Mouse (Mus musculus): Measurements from ENCODE around the gene Gpr156. TPM values are rescaled to one million over a fixed set of nuclear protein-coding genes. Genes with fewer than 3 reads are reported as not detected.
A peak's percentile ranks its signal among the peaks of the same experiment; 100 is the strongest.

Gpr156 gene
- under 1 TPM; 0.57 to 0.77 (median 0.58) TPM for total RNA-seq (2022)

DNA sequence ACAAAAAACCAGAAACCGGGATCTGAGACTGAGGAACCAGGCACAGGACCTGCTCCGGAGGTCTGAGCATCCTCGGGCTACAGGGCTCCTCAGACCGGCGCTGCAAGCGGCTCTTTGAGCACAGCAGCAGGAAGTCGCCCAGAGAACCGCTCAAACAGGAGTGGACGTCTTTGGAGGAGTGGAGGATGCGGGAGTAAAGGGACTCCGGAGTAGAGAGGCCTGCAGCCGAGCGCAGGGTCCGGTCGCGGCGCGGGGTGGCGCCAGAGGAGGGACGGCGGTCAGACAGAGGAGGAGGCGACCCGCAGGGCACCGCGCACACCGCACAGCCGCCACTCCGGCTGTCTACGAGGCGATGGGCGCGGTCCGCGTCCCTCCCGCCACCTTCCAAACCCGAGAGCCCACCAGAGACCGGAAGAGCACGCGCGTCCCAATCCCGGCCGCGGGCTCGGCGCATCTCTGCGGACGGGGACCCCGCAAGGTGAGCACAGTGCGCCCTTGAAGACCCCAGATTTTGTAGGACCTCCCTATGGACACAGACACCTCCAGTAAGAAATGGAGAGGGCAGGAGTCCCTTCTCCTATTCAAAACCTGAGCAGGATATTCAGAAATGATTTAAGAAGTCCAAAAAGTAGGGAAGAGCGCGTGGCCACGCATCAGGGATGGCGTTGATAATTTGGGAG, at the start of gene Gpr156:
TSS of gene Gpr156 (plus strand) at position 359 of the 680 bp plus-strand sequence.
- peak in 1 of 2 experiments; percentile 14 for DNase-seq (ENCODE audit: low spot score in 2 of 2)

DNA sequence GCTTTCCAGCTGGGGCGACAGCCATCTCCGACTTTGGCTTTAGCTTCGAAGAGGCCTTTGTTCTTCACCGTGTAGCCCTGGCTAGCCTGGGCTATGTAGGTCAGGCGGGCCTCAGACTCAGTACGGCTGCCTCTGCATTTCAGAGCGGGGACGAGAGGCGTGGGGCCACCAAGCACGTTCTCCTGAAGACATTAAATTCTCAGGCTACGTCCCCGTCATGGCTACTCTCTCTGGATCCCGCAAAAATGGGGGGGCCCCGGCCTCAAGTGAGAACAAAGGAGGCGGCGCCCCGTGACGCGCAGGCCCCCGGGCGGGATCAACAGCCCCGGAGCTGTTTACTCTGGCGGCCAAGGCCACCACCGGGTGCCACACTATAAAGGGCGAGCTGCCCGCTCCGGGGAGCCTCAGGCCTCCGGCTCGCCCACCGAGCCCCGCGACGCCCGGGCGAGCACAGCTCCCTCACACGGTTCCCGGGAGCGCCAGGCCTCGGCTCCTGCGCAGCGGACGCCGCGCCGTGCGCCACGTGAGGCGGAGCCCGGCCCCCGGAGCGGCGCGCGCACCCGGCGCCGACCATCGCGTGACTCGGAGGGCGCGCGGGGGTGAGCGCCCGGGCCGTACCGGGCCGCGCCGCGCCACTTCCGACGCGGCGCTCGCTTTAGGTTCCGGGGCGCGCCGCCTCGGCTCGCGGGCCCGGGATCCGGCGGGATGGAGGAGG, 48.3 kb upstream of the Gpr156 start, which contains the start of gene Lrrc58:
TSS of gene Lrrc58 (plus strand) at position 599 of the 715 bp plus-strand sequence.
- DNase-seq (ENCODE audit: low spot score in 2 of 2): peak; percentile 80 to 83

DNA sequence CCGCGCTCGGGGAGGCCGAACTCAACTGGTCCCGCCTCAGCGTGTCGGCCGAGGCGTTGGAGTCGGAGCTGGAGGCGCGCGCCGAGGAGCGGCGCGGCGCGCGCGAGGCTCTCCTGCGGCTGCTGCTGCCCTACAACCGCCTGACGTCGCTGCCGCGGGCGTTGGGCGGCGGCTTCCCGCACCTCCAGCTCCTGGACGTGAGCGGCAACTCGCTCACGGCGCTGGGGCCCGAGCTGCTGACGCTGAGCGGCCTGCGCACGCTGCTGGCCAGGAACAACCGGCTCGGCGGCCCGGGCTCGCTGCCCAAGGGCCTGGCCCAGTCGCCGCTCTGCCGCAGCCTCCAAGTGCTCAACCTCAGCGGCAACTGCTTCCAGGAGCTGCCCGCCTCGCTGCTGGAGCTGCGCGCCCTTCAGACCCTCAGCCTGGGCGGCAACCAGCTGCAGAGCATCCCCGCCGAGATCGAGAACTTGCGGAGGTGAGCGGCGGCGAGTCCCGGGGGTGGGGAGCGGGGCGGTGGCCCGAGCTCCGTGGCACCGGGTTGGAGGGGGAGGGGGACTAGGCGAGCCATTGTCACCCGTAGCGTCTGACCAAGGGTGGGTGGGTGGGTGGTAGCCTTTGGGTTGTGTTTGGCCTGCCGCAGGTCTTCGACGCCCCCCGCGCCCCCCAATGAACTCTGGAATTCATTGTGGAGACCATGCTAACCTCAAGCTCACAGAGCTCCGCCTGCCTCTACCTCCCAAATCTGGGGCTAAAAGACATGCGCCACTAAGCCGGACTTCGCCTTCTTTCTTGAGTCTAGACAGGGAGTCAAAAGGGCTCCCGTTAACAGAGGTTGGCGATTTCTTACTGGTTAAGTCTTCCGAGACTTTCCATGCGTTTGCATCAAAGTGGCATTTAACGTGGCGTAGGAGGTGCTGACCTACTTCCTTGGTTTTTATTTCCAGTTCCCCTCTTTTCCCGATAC, 47.5 kb upstream of the Gpr156 start:
- peak in 1 of 2 experiments; percentile 34 for DNase-seq (ENCODE audit: low spot score in 2 of 2)

DNA sequence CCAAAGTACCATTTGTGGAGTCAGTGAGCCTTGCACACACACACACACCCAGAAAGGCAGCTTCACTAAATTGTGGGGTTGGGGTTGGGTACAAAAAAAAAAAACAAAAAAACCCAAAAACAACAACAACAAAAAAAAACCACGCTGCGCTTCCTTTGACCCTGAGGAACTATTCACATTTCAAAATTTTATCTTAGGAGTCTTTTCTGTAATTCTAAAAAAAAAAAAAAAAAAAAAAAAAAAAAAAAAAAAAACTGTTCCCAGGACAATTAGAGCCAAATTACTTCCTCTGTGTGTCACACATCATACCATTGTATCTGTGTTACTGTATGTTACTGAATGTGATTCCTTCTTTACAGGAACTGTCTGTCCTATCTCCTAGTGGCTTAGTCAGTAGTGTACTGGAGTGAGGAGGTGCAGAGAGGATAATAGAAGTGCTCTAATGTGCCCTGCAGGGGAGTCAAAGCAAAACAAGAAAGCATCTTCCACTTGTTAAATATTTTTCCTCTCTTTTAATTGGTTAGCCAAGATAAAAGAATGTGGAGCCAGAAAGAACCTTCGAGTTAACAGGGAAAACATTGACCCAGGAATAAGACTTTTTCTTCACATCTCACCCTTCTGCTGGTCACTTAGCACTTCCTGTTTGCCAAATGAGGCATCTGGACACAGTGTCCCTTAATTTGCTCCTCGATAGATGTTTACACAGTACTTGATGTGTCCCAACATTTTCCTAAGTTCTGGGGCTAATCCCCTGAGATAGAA, 46.6 kb upstream of the Gpr156 start:
- DNase-seq (ENCODE audit: low spot score in 2 of 2): no peak

DNA sequence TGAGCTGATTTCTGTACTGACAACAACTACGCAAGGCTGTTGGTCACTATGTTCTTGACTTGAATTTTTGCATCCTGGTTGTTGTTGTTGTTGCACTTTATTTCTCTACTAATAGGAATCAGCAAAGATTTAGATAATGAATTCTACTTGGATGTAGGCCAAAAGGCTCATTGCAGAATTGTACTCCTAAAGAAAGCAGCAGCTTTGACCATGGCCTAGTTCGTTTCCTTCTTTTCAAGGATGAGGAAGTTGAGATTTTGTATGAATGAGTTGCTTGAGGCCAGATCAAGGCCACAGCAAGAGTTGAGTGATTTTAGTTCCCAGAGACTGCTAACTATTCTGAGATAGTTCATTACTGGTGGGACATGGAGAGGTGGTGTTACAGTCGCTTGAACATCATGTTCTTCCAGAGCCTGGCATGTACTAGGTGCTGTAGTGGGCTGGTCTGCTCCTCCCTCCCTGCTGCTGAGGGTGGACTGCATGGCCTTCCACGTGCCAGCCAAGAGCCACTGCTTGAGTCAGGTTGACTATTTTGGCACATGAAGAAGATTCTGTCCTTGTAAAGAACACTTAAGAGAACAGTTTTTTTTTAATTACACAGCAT, 45.1 kb upstream of the Gpr156 start:
- DNase-seq (ENCODE audit: low spot score in 2 of 2): peak in 1 of 2 experiments; percentile 52

DNA sequence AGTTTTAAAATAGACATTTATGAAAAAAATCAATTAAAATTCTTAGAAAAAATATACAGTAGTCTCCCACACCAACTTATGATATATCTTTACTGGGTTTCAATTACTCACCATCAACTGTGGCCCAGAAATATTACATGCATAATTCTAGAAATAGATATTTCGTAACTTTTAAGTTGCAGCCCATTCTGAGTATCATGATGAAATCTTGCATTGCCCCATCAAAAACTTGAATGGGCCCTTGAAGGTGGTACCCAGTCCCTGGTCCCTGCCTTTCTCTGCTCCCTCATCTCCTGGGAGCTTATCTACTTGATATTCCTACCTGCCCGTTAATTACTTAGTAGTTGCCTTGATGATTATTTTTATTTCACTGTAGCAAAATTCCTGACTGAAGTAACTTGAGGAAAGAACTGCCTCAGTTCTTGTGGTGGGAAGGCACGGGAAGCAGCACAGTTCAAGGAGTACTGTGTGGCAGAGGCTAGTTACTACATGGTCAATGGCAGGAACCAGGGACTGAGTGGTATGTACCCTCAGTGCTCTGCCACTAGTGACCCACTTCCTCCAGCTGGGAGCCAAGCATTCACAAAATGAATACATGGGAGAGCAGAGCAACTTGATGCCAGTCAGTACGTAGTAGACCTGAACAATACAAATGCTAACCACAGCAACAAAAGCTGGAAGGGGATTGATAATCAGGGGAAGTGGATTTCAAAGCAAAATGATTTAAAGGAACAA, 41.6 kb upstream of the Gpr156 start:
- DNase-seq (ENCODE audit: low spot score in 2 of 2): no peak

DNA sequence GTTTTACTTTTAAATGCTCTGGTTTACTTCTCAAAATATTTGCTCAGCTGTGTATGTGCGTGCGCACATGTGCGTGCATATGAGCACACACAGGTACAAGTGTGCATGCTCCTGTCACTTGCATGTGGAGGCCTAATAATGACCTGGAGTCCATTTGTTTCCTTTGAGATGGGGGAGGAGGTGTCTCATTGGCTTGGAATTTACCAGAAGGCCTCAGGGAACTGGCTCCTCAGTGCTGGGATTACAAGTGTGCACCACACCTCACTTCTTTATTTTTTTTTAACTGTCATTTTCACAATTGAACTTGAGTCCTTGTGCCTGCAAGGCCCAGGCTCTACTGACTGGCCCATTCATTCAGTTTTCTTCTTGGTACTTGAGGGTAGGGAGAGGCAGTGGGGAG, 38.9 kb upstream of the Gpr156 start:
- no peak for DNase-seq (ENCODE audit: low spot score in 2 of 2)

DNA sequence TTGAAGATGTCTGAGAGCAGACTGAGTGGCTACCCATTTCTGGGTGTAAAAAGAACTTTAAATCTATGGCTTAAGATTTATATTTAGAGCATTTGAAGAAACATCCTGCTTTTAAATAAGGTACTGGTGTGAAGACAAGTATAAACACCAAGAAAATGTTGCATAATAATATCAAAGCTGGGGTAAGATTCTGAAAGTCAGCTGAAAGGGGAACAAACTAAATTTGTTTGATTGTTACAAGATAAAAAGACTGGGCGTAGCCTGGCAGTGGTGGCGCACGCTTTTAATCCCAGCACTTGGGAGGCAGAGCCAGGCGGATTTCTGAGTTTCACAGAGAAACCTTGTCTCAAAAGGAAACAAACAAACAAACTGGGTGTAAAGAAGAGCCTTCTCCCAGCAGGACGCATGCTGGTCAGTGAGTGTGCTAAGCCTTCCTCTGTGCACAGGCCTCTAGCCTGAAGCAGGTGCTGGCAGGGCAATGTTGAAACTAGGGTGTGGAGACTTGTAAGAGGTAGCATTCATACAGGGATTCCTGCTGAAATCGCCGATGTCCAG, 37.3 kb upstream of the Gpr156 start:
- DNase-seq (ENCODE audit: low spot score in 2 of 2): no peak

DNA sequence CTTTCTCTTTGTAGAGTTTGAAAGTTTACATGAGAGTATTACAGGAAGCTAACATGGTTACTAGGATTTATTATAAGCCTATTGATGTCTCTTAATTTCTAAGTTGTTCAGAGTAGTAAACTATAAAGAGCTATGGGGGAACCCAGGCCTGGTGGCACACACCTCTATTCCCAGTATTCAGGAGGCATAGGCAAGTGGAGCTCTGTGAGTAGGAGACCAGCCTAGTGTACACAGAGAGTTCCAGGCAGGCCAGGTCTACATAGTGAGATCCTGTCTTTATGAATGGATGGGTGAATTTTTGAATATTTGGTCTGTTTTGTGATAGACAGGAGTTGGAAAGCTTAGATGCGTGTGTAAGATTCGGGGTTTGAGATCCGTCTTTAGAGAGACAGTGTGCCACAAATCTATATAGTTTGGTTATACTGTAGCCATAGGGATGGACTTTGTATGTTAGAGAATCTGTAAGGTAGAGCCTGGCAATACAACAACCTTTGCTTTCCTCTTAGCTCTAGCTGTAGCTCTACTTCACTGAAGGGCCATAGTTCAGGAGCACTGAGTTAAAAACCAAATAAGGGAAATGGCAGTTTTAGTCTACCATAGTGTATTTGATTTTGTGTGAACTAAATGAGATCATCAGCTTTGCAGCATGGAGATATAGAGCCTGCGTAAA, 36.4 kb upstream of the Gpr156 start:
- DNase-seq (ENCODE audit: low spot score in 2 of 2): no peak

DNA sequence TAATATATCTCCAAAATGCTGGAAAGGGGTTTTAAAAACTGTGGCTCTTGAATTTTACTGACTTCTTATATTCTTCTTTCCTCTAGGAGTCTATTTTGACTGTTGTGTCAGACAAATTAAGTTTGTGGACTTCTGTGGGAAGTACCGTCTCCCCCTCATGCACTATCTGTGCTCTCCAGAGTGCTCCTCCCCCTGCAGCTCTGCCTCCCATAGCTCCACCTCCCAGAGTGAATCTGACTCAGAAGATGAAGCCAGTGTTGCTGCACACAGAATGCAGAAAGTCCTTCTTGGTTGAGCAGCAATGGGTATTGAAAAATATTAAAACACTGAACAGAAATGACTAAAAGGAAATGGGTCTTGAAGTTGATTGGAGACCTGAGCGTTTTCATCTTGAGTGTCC, 35.1 kb upstream of the Gpr156 start:
- DNase-seq (ENCODE audit: low spot score in 2 of 2): no peak

DNA sequence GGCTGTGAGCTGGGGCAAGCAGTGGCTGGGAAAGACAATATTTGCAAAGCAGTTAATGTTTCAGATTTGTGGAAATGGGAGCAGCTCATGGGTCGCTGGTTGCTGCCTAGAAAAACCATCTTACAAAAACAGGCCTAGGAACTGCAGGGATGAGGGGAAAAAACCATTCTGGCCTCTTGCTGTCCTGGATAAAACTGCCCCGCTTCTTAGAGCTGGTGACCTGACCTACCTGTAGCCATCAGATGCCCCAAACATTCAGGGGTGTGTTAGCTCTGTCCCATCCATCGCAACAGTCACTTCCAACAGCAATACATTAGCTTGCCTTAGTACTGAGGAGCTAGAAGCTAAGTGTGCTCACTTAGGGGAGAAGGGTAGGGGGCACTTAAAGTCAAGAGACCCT, 27.3 kb upstream of the Gpr156 start:
- no peak for DNase-seq (ENCODE audit: low spot score in 2 of 2)

DNA sequence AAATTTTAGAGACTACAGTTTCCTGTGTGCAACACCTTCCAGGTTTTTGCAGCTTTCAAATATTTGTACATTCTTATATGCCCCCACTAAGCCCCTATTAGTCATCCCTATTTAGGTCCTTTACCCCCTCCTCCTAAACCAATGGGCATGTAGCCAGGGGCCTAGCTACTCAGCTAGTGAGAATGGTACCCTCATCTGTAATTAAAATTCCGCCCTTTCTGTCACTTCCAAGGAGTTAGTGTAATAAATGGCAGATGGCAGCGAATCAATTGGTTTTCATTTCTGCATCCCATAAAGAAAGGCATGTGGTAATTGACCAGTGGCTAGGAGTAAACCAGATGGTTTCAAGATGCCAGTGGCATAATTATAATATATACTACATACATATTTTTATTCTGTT, 23.6 kb upstream of the Gpr156 start:
- DNase-seq (ENCODE audit: low spot score in 2 of 2): no peak

DNA sequence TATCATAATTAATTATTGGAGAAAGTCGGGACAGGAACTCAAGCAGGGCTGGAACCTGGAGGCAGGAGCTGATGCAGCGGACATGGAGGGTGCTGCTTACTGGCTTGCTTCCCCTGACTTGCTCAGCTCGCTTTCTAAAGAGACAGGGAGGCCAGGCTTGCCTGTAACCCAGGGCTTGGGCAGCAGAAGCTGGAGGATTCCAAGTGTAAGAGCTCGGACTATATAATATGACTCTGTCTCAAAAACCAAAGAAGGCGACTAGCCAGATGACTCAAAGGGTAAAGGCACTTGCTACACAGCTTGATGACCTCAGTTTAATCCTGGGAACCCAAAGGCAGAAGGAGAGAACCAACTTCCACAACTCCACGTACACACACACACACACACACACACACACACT, 22.9 kb upstream of the Gpr156 start:
- no peak for DNase-seq (ENCODE audit: low spot score in 2 of 2)

DNA sequence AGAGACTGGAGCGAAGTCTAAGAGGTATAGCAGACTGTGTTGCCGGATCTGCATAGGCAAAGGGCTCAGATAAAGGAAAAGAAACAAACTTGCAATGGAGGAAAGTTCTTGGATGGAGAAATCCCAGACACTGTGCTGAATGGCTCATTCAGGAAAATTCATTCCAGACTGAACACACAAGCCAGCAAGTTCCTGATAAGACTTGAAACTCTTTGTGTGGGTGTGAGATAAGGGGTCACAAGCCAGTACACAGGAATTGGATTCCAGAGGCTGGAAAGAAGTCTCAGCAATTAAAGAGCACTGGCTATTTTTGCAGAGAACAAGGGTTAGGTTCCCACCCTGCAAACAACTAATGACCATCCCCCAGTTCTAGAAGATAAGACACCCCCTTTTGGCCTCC, 22.4 kb upstream of the Gpr156 start:
- DNase-seq (ENCODE audit: low spot score in 2 of 2): no peak

DNA sequence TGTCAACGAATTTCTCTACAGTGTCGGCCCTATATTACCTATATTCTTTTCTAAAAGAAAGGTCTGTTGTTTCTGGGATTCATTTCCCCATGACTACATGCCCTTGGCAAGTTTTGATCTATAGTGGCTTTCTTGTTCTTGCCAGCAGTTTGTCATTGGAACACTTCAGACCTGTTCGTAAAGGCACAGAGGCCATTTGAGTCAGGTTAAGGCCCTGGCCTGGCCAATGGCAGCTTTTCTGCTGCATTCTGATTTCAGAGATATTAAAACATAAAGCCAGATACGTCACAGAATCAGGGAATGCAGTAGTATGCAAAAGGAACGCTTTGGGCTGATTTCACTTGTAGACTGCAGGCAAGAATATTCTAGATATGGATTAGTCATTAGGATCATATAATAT, 17.5 kb upstream of the Gpr156 start:
- no peak for DNase-seq (ENCODE audit: low spot score in 2 of 2)

DNA sequence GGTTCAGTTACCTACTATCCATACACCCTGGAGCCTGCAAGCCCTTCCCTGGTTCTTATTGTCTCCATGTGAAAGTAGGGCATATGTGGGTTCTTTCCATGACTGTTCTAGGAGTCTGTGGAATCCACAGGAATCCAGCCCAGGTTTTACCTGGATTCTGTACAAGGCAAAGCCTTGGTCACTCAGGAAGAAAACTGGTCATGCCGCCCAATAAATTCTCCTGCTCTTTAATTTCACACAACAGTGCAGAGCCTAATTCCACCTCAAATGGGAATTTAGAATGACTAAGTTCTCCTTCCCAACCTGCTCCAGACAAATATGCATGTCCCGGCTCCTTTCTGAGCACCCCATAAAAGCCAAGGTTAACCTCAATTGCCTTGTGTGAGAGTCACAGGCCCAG, 16.9 kb upstream of the Gpr156 start:
- DNase-seq (ENCODE audit: low spot score in 2 of 2): no peak

DNA sequence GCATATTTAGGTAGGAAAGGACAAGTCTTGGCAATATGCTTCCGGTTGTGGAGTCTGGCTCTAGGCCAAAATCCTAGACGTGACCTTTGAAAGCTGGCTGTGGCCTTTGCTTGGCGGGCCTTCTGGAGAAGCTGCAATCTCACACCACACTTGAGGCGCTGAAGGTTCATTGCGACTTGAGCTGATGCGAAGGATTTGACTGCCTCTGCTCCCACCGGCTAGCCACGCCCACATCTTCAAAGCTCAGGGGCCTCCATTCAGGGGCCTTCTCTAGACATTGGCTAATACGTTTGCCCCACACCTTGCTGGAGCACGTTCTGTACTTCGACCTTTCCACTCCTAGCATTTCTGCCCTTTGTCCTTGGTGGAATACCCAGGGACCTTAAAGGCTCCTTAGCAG, 15.0 kb upstream of the Gpr156 start:
- no peak for DNase-seq (ENCODE audit: low spot score in 2 of 2)

DNA sequence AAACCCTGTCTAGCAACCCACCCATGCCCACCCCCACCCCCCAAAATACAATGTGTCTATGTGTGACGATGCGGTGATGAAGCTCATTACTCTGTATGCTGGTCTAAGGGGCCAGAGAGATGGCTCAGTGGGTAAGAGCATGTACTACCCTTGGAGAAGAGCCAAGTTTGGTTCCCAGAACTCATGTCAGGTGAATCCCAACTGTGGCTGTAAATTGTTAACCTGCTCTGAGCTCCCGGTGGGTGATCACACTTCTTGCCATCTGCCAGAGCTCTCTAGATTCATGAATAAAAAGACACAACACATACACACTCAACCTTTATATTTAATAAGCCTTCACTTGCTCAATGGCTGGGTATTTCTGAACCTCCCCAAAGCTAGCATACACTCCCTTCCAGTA, 9.8 kb upstream of the Gpr156 start:
- no peak for DNase-seq (ENCODE audit: low spot score in 2 of 2)

DNA sequence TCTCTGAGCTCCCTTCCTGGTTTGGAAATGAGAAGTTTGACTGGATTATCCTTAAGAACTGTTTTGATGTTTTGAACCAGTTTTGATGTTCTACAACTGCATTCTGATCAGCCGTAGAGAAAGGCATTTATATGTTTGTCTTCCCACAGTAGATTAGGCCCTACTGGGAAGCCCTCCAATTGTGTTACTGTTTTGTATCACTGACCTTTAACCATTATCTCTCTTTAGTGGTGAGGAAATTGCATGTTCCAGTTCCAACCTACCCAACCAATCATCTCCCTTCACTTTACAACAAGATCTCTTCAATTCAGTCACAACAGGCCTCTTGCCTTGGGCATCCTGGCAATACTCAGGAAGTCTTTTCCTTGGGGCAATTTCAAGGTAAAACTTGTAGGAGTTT, 5.2 kb upstream of the Gpr156 start:
- no peak for DNase-seq (ENCODE audit: low spot score in 2 of 2)
